Mouse (Mus musculus): Measurements from ENCODE around the gene Fam20b.

Fam20b gene

DNA sequence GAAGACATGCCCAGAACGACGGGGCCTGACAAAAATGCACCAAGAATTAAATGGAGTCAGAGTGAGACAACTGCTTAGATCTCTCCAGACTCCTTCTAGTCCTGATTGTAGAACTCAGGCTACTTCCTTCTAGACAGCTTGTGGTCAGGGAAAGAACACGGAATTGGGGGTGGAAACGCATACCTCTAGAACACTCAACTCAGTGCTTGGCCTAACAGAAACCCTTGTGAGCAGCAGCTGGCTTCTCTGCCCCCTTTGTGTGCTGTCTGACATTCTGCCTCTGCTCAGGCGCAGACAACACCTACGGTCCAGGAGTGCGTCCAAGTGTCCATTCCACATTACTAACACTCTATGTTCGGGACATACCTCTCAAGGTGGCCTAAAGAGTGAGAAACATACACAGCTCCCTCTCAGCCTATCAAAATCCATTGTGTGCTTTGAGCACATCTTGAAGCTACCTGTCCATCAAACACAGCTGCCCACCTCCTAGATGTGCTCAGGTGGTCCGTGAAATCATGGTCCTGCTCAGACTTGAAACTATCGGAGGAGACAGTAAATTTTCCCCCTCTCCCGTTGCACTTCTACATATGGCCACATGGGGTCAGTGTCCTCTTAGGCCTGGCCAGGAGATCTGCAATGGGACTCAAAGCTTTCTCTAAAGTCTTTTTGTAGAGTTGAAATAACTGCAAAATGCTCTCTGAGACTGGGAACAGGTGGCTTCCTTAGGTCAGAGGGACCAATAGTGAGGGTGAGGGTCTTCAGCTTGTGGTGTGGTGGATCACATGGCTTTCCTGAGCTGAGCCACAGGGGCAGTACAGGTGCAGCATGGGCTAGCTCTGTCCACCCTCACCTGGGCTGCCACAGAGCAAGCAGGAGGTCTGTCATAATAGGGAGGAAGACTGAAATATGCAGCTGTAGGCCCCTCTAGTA is 22.9 kb upstream of the Fam20b start:
- no peak for TF ChIP-seq GATA4 (IDR thresholded peaks at IDR 0.05; ENCODE audit: insufficient replicate concordance, low read length)

DNA sequence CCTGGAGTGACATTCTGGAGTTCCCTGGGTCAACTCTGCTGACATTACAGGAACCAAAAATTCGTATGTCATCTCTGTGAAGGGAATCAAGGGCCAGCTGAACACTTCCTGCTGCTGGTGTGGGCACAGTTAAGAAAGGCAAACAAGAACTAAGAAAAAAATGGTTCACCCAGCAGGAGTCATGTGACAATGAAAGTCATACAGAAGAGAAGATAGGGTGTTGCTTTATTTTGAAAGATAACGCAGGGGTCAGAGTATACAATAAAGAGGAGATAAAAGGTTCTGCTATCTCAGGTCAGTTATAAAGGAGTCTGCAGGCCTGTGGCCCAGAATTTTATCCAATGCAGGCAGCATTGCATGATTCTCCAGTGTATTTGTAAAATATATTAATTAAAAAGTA is 16.9 kb upstream of the Fam20b start:
- TF ChIP-seq GATA4 (IDR thresholded peaks at IDR 0.05; ENCODE audit: insufficient replicate concordance, low read length) = no peak

DNA sequence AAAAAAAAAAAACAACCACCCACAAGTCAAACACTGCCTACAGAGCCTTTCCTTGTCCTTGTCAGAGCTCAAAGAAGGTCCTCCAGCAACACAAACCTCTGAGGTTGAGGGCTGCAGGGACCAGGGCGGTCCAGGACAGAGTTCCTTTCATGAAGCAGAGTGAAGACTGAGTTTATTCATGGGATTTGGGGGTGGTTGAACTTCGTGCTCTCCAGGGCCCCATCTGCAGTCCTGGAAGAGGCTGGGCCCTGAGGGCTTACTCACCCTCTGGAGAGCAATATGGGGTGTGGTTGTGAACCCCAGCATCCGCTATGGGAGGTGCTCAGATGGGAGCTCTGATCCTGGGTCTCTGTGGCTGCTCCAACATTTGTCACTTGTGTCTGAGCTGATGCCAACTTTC is 15.1 kb upstream of the Fam20b start:
- no peak for TF ChIP-seq GATA4 (IDR thresholded peaks at IDR 0.05; ENCODE audit: insufficient replicate concordance, low read length)

DNA sequence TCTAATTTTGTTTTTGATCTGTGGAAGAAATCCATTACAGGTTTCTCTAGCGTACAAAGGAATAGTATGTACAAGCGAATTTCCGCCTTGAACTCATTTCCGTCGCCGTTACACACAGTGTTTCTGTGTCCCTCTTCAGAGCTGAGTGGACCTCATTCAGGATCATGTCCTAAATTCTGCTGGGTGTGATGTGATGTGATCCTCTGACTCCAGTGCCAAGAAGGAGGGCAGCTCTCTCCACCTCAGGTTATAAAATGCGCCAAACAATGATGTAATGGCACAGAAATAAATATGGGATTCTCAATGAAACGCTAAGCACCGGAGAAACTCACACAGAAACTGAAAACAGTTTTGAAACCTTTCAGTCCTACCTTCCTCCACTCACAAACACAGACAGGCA is 14.7 kb upstream of the Fam20b start:
- no peak for TF ChIP-seq GATA4 (IDR thresholded peaks at IDR 0.05; ENCODE audit: insufficient replicate concordance, low read length)

DNA sequence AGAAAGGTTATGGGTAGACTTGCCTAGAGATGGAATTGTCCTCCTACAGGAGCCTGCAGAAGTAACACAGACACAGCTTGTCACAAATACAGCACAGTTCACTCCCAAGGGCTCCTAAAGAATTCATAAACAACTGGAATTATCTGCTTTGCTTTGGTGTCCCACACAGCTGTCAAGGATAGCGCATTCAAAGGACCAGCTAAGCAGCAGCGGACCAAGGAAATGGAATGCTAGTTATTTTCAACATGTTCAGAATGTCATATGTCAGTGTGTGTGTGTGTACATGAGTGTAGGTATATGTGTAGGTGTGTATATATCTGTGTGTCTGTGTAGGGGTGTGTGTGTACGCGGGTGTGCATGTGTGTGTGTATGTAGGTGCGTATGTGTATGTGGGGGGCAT is 14.1 kb upstream of the Fam20b start:
- no peak for TF ChIP-seq GATA4 (IDR thresholded peaks at IDR 0.05; ENCODE audit: insufficient replicate concordance, low read length)

DNA sequence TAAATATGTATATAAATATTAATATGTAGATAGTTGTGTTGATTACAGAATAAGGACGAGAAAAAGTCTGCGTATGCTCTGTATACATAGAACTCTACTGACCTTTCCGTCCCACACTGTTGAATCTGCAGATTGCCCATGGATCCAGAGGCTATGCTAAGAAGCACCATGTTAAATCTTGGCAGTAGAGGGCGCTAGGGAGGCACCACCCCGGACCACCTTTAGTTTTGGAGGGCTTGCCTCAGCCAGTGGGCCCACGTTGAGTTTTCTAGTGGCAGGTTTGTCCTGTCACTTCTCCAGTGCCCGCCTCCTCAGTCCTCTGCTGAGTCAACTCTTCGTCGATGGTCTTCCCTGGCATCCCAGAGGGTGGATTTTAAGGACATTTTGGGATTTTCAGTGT is 11.9 kb upstream of the Fam20b start:
- TF ChIP-seq GATA4 (IDR thresholded peaks at IDR 0.05; ENCODE audit: insufficient replicate concordance, low read length) = no peak

DNA sequence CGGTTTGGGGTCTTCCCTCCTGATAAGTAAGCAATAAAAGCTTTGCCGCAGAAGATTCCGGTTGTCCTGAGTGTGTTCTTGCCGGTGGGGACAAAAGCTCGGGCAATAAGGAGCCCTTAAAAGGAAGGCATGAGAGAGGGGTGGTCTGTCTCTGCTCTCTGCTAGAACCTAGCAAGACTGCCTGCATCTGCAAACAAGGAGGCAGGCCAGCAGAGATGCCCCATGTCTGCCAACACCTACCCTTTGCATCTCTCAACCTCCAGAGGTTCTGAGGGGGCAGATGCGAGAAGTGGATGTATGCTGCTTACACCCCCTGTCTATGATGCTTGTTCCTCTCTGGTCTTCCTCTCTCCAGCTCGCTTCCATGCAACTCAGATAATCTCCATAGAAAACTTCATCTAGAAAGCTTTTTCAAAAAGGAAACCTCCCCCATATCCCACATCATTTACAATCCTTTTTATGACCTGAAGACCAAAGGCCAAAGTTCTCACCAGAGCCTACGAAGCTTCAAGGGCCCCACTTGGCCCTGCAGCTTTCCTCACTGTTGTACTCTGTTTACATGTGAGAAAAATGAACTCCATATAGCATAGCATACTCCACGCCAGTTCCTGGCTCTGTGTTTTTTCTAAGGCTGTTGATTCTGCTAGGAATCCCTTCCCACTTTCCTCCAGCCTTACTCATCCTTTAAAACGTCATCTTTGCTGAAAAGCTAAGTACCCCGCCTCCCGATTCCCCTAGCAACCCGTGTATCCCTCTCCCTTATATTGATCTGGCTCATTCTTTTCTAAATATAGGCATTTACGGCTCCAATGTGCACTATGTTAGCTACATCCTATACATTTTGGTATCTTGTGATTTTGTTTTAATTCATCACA is 8.6 kb upstream of the Fam20b start:
- TF ChIP-seq GATA4 (IDR thresholded peaks at IDR 0.05; ENCODE audit: insufficient replicate concordance, low read length) = no peak

DNA sequence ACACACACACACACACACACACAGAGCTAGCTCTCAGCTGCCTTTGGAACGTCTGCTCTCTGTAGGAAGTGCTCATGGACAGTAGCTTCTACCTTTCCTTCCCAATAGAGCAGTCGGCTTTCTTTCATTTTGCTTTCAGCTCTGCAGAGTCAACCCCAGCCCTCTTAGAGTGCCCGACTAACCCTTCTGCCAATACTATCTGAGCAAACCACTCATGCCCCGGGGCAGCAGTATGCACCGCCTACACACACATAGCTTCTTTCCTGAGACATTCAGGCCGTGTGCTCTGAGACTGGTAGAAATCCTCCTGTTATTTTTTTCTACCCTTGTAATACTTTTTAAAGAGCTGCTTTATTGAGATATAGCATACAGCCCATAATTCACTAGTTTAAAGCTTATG is 3.2 kb upstream of the Fam20b start:
- TF ChIP-seq GATA4 (IDR thresholded peaks at IDR 0.05; ENCODE audit: insufficient replicate concordance, low read length) = no peak

DNA sequence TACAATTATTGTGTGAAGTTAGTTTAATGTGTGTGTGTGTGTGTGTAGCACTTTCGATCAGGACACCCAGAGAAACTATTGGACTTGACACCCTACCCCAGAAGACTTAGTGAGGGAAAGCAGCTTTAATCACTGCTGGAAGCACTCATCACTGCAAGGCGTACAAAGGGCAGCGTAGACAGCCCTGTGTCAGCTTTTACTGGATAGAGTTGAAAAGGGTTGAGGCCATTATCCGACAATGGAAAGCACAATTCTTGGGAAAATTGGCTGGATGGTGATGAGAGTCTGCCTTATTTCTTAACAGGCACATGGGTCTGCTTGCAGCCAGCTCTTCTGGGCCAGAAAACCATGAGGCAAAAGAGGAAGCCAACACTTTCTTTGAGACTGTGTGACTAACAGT is 1.2 kb upstream of the Fam20b start:
- TF ChIP-seq GATA4 (IDR thresholded peaks at IDR 0.05; ENCODE audit: insufficient replicate concordance, low read length) = no peak

DNA sequence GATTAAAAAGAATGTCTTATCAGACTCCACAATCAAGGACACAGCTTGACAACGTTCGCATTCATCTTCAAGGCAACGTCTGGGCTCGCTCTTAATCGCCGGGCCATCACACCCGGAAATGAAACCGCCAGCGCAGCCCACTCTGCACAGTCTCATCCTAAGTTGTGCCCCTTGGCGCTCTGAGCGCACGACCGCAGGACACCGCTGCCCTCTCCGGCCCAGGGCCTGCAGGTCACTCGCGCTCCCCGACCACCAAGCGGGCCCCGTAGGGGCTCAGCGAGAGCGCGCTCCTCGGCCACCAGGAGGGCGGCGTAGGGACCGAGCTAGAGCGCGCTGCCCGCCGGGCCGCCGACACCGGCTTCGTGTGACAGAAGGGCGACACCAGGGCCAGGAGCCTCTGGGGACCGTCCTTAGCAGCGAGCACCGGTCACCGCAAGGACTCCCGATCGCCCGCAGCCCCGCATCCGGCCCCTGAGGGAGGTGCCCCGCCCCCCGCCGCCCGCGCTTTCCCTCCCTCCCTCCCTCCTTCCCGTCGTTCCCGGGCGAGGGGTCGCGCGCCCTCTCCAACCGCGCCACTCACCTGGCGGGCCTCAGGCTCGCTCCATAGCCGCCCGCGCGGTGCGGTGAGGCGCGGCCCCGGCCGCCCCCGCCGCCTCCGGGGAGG is 468 bp downstream of the Fam20b start:
- TF ChIP-seq GATA4 (IDR thresholded peaks at IDR 0.05; ENCODE audit: insufficient replicate concordance, low read length) = no peak

DNA sequence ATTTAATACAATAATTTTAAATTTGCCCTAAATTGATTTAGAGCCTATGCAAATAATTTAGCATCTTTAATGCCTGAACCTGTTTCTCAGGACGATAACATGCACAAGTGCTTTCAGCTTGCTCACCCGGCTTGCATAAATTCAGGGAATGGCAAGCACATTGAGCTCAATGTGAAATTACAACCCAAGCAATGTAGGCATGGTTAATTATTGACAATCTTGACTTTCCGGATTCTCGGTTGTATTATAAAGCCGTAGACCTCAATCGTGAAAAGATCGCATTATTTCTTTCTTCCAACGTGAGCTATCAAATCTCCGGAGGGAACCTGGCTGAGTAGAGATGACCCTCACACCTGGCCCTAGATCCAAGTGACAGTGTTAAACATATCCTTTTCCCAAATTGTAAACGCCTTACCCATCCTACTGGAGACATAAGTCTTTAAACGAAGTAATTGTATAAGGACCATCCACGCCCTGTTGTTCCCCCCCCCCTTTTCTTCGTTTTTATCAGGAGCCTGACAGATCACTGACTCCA is 1.1 kb downstream of the Fam20b start:
- no peak for TF ChIP-seq GATA4 (IDR thresholded peaks at IDR 0.05; ENCODE audit: insufficient replicate concordance, low read length)

DNA sequence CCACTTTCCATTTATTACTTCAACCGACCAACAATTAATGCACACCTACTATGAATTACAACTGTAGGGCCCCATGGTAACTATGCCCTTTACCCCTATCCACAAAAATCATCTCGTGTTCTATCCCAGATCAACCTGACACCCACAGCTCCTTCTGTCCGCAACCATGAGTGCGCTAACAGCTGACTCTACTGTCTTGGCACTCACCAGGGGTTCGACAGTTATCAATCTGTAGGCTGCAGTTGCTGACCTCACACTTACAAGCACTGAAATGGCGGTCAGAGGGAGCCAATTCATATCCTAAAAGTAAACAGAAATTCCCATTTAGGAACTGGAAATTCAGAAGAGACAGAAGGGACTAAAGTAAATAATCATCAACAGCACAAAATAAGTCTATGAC is 2.2 kb downstream of the Fam20b start:
- TF ChIP-seq GATA4 (IDR thresholded peaks at IDR 0.05; ENCODE audit: insufficient replicate concordance, low read length) = no peak

DNA sequence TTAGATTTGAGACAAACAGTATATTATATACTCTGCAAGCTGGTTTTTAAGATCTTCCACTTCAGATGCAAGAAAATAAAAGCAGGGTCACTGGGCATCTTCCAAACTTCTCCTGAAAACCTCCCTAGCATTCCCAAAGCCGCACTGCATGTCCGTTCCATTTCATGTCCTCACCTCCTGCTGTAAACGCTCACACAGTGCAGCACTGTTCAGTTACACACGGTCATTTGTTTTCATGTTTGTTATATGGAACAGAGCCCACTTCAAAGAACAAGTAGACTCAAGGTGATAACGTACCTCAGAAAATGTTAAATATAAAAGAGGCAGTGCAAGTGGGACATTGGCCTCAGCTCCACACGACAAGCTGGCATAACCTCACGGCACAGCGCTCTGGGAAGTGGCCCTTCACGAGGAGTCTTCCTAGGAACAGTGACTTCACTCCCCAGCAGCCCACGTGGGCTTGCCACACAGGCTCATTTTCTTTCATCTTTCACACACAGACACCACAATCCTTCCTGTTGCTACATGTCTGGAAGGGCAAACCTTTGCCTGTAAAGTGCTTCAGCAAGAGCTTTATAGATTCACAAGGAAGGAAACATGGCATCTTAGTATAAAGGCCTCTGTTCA is 8.3 kb downstream of the Fam20b start:
- TF ChIP-seq GATA4 (IDR thresholded peaks at IDR 0.05; ENCODE audit: insufficient replicate concordance, low read length) = no peak

DNA sequence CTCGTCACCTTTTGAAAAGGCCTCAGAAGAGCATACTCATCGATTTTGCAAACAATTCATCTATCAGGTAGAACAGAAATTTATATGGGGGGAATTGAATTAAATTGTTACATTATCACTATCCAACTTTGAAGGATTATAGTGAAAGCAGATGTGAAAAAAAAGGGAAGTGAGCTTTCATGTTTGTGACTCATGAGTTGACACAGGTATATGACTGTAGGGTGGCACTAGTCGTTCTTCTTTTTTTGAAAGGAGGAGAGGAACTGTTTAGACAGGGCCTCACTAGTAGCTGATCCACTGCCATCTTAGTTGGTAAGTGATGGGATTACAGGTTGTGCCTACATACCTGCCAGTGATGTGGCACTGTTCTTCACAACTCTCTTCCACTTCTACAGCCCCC is 10.2 kb downstream of the Fam20b start:
- TF ChIP-seq GATA4 (IDR thresholded peaks at IDR 0.05; ENCODE audit: insufficient replicate concordance, low read length) = no peak

Measured in liver, adult (tissue).